Mouse (Mus musculus): Measurements from ENCODE around the gene Brd2. TPM values are rescaled to one million over a fixed set of nuclear protein-coding genes. Genes with fewer than 3 reads are reported as not detected.
A peak's percentile ranks its signal among the peaks of the same experiment; 100 is the strongest.

The Brd2 gene
- polyA plus RNA-seq, 1 experiment from 2014 or later, result 144 TPM

- DNase-seq (ENCODE audit: low spot score) (no peak), ATAC-seq (replicated peaks; ENCODE audit: low FRiP score, low TSS enrichment, low read depth) (no peak)
- Histone ChIP-seq H3K27ac (ENCODE audit: low read depth) (no peak overlapping the region), H3K9ac (ENCODE audit: low read length) (no peak overlapping the region), H3K27me3 (replicated peaks; ENCODE audit: control insufficient read depth, insufficient read depth, low read length) (peaks cover 22% of the 10 kb centered on the region), H3K36me3 (ENCODE audit: control insufficient read depth, insufficient read depth, low read length) (no peaks in the 10 kb centered on the region), H3K4me3 (ENCODE audit: low read depth, low read length) (no peak overlapping the region), H3K4me1 (replicated peaks; ENCODE audit: control insufficient read depth, insufficient read depth, low read length) (no peaks in the 10 kb centered on the region), H3K9me3 (ENCODE audit: control insufficient read depth, low read length) (0 out of 2 replicates have a peak, but pooled peaks cover 3% of the 10 kb centered on the region), H3K4me2 (ENCODE audit: low read length) (no peak overlapping the region)
- WGBS, result 69% methylated on average over 4 of the region's 4 CpGs
Observed at GRCm38 (mm10) chr17:34078148-34078547, 44.3 kb downstream of the Brd2 start.

DNA sequence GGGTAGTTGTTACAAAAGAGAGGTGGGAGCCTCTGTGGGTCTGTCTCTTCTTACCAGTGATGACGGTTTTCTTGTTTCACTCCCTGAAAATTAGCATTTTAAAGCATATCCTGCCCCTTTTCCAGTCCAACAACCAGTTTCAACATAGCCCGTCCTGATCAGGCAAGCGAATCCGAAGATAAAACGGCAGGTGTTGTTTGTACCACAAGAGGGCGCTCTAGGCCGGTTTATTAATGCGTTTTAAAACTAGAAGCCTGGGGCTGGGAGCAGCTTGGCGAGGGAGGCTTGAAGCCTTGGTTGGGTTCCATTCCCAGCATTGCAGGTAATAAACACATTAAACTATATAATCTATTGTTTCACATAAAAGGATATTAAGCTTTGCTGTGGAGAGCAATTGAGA, 44.9 kb downstream of the Brd2 start:
- H3K27ac ChIP-seq (ENCODE audit: low read depth), result no peak overlapping the region
- ATAC-seq (replicated peaks; ENCODE audit: low FRiP score, low TSS enrichment, low read depth) (no peak), DNase-seq (ENCODE audit: low spot score) (peak; percentile 90)
- H3K4me1 ChIP-seq (replicated peaks; ENCODE audit: control insufficient read depth, insufficient read depth, low read length), result no peaks in the 10 kb centered on the region
- no peaks in the 10 kb centered on the region for H3K36me3 ChIP-seq (ENCODE audit: control insufficient read depth, insufficient read depth, low read length)
- 0 out of 2 replicates have a peak, but pooled peaks cover 3% of the 10 kb centered on the region for H3K9me3 ChIP-seq (ENCODE audit: control insufficient read depth, low read length)
- 1% methylated on average over 9 of the region's 9 CpGs for WGBS
- H3K27me3 ChIP-seq (replicated peaks; ENCODE audit: control insufficient read depth, insufficient read depth, low read length), result peaks cover 22% of the 10 kb centered on the region
- no peak overlapping the region for H3K4me3 ChIP-seq (ENCODE audit: low read depth, low read length)
- H3K9ac ChIP-seq (ENCODE audit: low read length), result no peak overlapping the region
- no peak overlapping the region for H3K4me2 ChIP-seq (ENCODE audit: low read length)

DNA sequence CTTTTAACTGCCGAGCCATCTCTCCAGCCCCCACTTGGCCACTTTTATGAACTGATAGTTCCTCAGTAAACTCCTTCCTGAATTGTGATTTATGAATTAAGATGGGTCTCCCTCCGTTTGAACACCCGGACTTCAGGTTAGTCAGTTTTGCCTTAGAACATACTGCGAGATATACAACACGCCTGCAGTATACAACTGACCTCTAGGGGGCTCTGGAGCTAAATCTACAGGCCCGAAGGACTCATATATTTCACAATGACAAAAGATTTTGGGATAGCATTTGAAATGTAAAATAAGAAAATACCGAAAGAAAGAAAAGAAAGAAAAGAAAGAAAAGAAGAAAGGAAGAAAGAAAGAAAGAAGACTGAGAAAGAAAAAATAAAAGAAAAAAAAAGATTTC, 47.2 kb downstream of the Brd2 start:
- DNase-seq (ENCODE audit: low spot score) (peak; percentile 82), ATAC-seq (replicated peaks; ENCODE audit: low FRiP score, low TSS enrichment, low read depth) (no peak)
- 47% methylated on average over 7 of the region's 7 CpGs for WGBS
- Histone ChIP-seq H3K4me1 (replicated peaks; ENCODE audit: control insufficient read depth, insufficient read depth, low read length) (no peaks in the 10 kb centered on the region), H3K4me2 (ENCODE audit: low read length) (no peak overlapping the region), H3K4me3 (ENCODE audit: low read depth, low read length) (no peak overlapping the region), H3K9me3 (ENCODE audit: control insufficient read depth, low read length) (no peaks in the 10 kb centered on the region), H3K27me3 (replicated peaks; ENCODE audit: control insufficient read depth, insufficient read depth, low read length) (peaks cover 22% of the 10 kb centered on the region), H3K27ac (ENCODE audit: low read depth) (no peak overlapping the region), H3K9ac (ENCODE audit: low read length) (no peak overlapping the region), H3K36me3 (ENCODE audit: control insufficient read depth, insufficient read depth, low read length) (no peaks in the 10 kb centered on the region)

- no peaks in the 10 kb centered on the region for H3K9me3 ChIP-seq (ENCODE audit: control insufficient read depth, low read length)
- no peak overlapping the region for H3K9ac ChIP-seq (ENCODE audit: low read length)
- no peak overlapping the region for H3K4me2 ChIP-seq (ENCODE audit: low read length)
- DNase-seq (ENCODE audit: low spot score) (no peak), ATAC-seq (replicated peaks; ENCODE audit: low FRiP score, low TSS enrichment, low read depth) (no peak)
- H3K36me3 ChIP-seq (ENCODE audit: control insufficient read depth, insufficient read depth, low read length), result no peaks in the 10 kb centered on the region
- H3K27me3 ChIP-seq (replicated peaks; ENCODE audit: control insufficient read depth, insufficient read depth, low read length), result peaks cover 17% of the 10 kb centered on the region
- no peak overlapping the region for H3K4me3 ChIP-seq (ENCODE audit: low read depth, low read length)
- H3K27ac ChIP-seq (ENCODE audit: low read depth), result no peak overlapping the region
- H3K4me1 ChIP-seq (replicated peaks; ENCODE audit: control insufficient read depth, insufficient read depth, low read length), result no peaks in the 10 kb centered on the region
- 73% methylated on average over 5 of the region's 5 CpGs for WGBS
Observed at GRCm38 (mm10) chr17:34072091-34072490, 50.3 kb downstream of the Brd2 start.

DNA sequence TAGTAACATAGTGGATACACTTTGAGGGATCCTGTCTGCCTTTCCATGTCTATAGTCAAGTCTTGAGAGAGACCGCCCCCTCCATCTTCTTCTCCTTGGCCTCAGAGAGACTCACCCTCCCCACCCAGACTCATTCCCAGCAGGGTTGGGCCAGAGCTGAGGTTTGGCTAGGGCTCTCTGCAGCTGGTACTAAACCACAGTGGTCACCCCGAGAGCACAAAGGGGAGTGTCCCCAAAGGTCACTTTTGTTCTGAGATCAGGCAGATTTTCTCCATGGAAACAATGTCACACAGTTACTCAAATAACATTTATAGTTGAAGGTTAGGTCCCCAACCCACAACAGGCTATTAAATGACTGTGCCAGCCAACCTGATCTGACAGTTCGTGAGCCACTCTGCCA, 53.6 kb downstream of the Brd2 start:
- H3K27me3 ChIP-seq (replicated peaks; ENCODE audit: control insufficient read depth, insufficient read depth, low read length), result no peaks in the 10 kb centered on the region
- no peak overlapping the region for H3K9ac ChIP-seq (ENCODE audit: low read length)
- ATAC-seq (replicated peaks; ENCODE audit: low FRiP score, low TSS enrichment, low read depth) (no peak), DNase-seq (ENCODE audit: low spot score) (no peak)
- H3K9me3 ChIP-seq (ENCODE audit: control insufficient read depth, low read length), result no peaks in the 10 kb centered on the region
- no peak overlapping the region for H3K4me3 ChIP-seq (ENCODE audit: low read depth, low read length)
- H3K27ac ChIP-seq (ENCODE audit: low read depth), result no peak overlapping the region
- 44% methylated on average over 3 of the region's 3 CpGs for WGBS
- H3K4me1 ChIP-seq (replicated peaks; ENCODE audit: control insufficient read depth, insufficient read depth, low read length), result no peaks in the 10 kb centered on the region
- H3K4me2 ChIP-seq (ENCODE audit: low read length), result no peak overlapping the region
- no peaks in the 10 kb centered on the region for H3K36me3 ChIP-seq (ENCODE audit: control insufficient read depth, insufficient read depth, low read length)

Other genes with a start within 250 kb of the Brd2 start
- not detected in 2 replicates for gene Gm7029, start 248.8 kb downstream of the Brd2 start, polyA plus RNA-seq (2014; fragmentation: Nextera tagmentation; extraction: Ambion mirVana)
- 6.7 and 9.4 TPM in 2 replicates for gene Kifc1, start 232.0 kb downstream of the Brd2 start, polyA plus RNA-seq (2014; fragmentation: Nextera tagmentation; extraction: Ambion mirVana)
- 0.23 TPM in 2 replicates for gene Platr17, start 217.5 kb downstream of the Brd2 start, polyA plus RNA-seq (2014; fragmentation: Nextera tagmentation; extraction: Ambion mirVana)
- 41.8 and 42.7 TPM in 2 replicates for gene Daxx, start 213.2 kb downstream of the Brd2 start, polyA plus RNA-seq (2014; fragmentation: Nextera tagmentation; extraction: Ambion mirVana)
- 32.3 and 32.5 TPM in 2 replicates for gene Tapbp, start 206.7 kb downstream of the Brd2 start, polyA plus RNA-seq (2014; fragmentation: Nextera tagmentation; extraction: Ambion mirVana)
- 9.4 and 9.8 TPM in 2 replicates for gene Zbtb22, start 206.7 kb downstream of the Brd2 start, polyA plus RNA-seq (2014; fragmentation: Nextera tagmentation; extraction: Ambion mirVana)
- 31.3 and 34.5 TPM in 2 replicates for gene Rgl2, start 193.1 kb downstream of the Brd2 start, polyA plus RNA-seq (2014; fragmentation: Nextera tagmentation; extraction: Ambion mirVana)
- 163 and 175 TPM in 2 replicates for gene Pfdn6, start 182.3 kb downstream of the Brd2 start, polyA plus RNA-seq (2014; fragmentation: Nextera tagmentation; extraction: Ambion mirVana)
- gene Wdr46, start 182.0 kb downstream of the Brd2 start, polyA plus RNA-seq (2014; fragmentation: Nextera tagmentation; extraction: Ambion mirVana), result 28.6 and 31.8 TPM in 2 replicates
- gene B3galt4, start 171.1 kb downstream of the Brd2 start, polyA plus RNA-seq (2014; fragmentation: Nextera tagmentation; extraction: Ambion mirVana), result 3.7 and 4.9 TPM in 2 replicates
- gene Vps52, start 166.8 kb downstream of the Brd2 start, polyA plus RNA-seq (2014; fragmentation: Nextera tagmentation; extraction: Ambion mirVana), result 32.4 and 35.3 TPM in 2 replicates
- gene Rps18, start 166.6 kb downstream of the Brd2 start, polyA plus RNA-seq (2014; fragmentation: Nextera tagmentation; extraction: Ambion mirVana), result 2,375 and 2,437 TPM in 2 replicates
- gene H2-K1, start 122.3 kb downstream of the Brd2 start, polyA plus RNA-seq (2014; fragmentation: Nextera tagmentation; extraction: Ambion mirVana), result 105 and 137 TPM in 2 replicates
- gene Ring1, start 98.0 kb downstream of the Brd2 start, polyA plus RNA-seq (2014; fragmentation: Nextera tagmentation; extraction: Ambion mirVana), result 4.4 and 5.9 TPM in 2 replicates
- 49.7 and 53.6 TPM in 2 replicates for gene H2-Ke6, start 94.6 kb downstream of the Brd2 start, polyA plus RNA-seq (2014; fragmentation: Nextera tagmentation; extraction: Ambion mirVana)
- gene Slc39a7, start 91.0 kb downstream of the Brd2 start, polyA plus RNA-seq (2014; fragmentation: Nextera tagmentation; extraction: Ambion mirVana), result 86.4 and 89.5 TPM in 2 replicates
- 21.5 and 28.5 TPM in 2 replicates for gene Rxrb, start 90.8 kb downstream of the Brd2 start, polyA plus RNA-seq (2014; fragmentation: Nextera tagmentation; extraction: Ambion mirVana)
- 0.44 and 0.66 TPM in 2 replicates for gene Col11a2, start 83.2 kb downstream of the Brd2 start, polyA plus RNA-seq (2014; fragmentation: Nextera tagmentation; extraction: Ambion mirVana)
- gene H2-Oa, start 30.3 kb downstream of the Brd2 start, polyA plus RNA-seq (2014; fragmentation: Nextera tagmentation; extraction: Ambion mirVana), result 0.75 and 1.1 TPM in 2 replicates
- 11.0 and 13.5 TPM in 2 replicates for gene H2-DMa, start 3.1 kb downstream of the Brd2 start, polyA plus RNA-seq (2014; fragmentation: Nextera tagmentation; extraction: Ambion mirVana)
- gene H2-DMb2, start 20.7 kb upstream of the Brd2 start, polyA plus RNA-seq (2014; fragmentation: Nextera tagmentation; extraction: Ambion mirVana), result 0.15 and 0.42 TPM in 2 replicates
- 1.7 and 1.8 TPM in 2 replicates for gene H2-DMb1, start 30.4 kb upstream of the Brd2 start, polyA plus RNA-seq (2014; fragmentation: Nextera tagmentation; extraction: Ambion mirVana)
- gene Tap1, start 64.9 kb upstream of the Brd2 start, polyA plus RNA-seq (2014; fragmentation: Nextera tagmentation; extraction: Ambion mirVana), result 4.2 and 4.9 TPM in 2 replicates
- 4.6 and 4.7 TPM in 2 replicates for gene Psmb9, start 65.1 kb upstream of the Brd2 start, polyA plus RNA-seq (2014; fragmentation: Nextera tagmentation; extraction: Ambion mirVana)
- gene Psmb8, start 75.1 kb upstream of the Brd2 start, polyA plus RNA-seq (2014; fragmentation: Nextera tagmentation; extraction: Ambion mirVana), result 13.7 and 14.0 TPM in 2 replicates
- 2.2 and 2.5 TPM in 2 replicates for gene Tap2, start 80.9 kb upstream of the Brd2 start, polyA plus RNA-seq (2014; fragmentation: Nextera tagmentation; extraction: Ambion mirVana)
- gene H2-Ob, start 116.3 kb upstream of the Brd2 start, polyA plus RNA-seq (2014; fragmentation: Nextera tagmentation; extraction: Ambion mirVana), result 0.11 TPM in 1 of 2 replicates, not detected in the other
- 12.2 and 12.9 TPM in 2 replicates for gene H2-Ab1, start 135.1 kb upstream of the Brd2 start, polyA plus RNA-seq (2014; fragmentation: Nextera tagmentation; extraction: Ambion mirVana)
- gene H2-Aa, start 165.2 kb upstream of the Brd2 start, polyA plus RNA-seq (2014; fragmentation: Nextera tagmentation; extraction: Ambion mirVana), result 4.7 and 5.8 TPM in 2 replicates
- 4.1 and 4.3 TPM in 2 replicates for gene H2-Eb1, start 183.2 kb upstream of the Brd2 start, polyA plus RNA-seq (2014; fragmentation: Nextera tagmentation; extraction: Ambion mirVana)
- gene H2-Eb2, start 203.0 kb upstream of the Brd2 start, polyA plus RNA-seq (2014; fragmentation: Nextera tagmentation; extraction: Ambion mirVana), result not detected in 2 replicates
- gene Btnl2, start 232.2 kb upstream of the Brd2 start, polyA plus RNA-seq (2014; fragmentation: Nextera tagmentation; extraction: Ambion mirVana), result 0.60 and 0.81 TPM in 2 replicates